Comparison of ENCODE assay signal across 8 mouse cellular contexts in the genomic region with DNA sequence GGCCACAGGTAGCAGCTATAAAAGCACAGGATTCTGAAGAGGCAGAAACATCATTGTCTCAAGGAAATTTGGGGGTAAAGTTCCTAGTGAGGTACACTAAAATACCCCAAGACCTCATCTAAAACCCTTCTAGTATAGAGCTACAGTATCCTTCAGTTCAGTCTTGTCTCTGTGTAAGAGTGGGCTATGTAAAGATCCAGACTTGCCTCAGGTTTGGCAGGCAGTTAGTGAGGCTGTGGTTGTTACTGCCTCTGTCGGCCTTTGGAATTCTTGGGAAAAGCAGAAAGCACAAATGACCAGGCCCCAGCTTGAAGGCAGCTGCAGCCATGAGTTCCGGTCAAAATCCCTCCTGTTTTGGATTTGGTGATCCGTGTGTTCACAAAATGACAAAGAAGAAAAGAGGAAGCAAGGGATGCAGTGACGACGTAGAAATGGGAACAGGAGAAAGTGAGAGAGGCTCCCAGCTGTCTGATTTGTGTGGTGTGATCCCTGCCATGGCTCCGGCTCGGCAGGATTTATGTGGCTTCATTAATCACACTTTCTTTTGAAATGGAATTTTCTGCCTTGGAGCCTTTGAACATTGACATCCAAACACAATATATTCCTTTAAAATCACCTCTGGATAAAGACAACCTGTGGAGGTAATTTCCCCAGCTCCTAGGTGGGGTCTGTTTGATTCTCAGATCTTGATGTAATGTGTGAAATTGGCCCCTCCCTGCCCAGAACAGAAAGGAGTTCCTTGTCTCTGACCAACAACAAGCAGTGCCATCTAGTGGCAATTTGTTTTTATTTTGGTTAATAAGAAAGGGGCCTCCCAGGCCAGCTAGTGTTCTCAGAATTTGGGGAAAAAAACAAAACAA.
A peak's percentile ranks its signal among the peaks of the same experiment; 100 is the strongest.
DNase-seq lines count a peak whose midpoint lies in the region; ATAC-seq and TF ChIP-seq lines count a peak whose summit lies in the region.

No protein-coding gene starts in this region.

- TF ChIP-seq EP300 in heart, adult 2 months (IDR thresholded peaks at IDR 0.05; ENCODE audit: insufficient read depth, low read depth, low read length): no peak

- no peak overlapping the region for H3K4me2 ChIP-seq in heart, embryonic 12.5 days
- peak overlapping the region; percentile 17; the same call in 1 of the 2 replicates for H3K4me2 ChIP-seq in forebrain, embryonic 12.5 days
- H3K4me2 ChIP-seq in lung, embryonic 14.5 days: peak overlapping the region; percentile 31

- H3K27ac ChIP-seq in heart, adult 2 months: no peak overlapping the region
- H3K27ac ChIP-seq in heart, embryonic 12.5 days (ENCODE audit: poor library complexity, severe bottlenecking): no peak overlapping the region
- peak overlapping the region; percentile 60 for H3K27ac ChIP-seq in forebrain, embryonic 12.5 days
- H3K27ac ChIP-seq in lung, embryonic 14.5 days (ENCODE audit: low read depth): no peak overlapping the region

- 54% methylated on average over 7 of the region's 7 CpGs for WGBS in heart, adult 2 months
- 43% methylated on average over 7 of the region's 7 CpGs for WGBS in heart, embryonic 12.5 days
- WGBS in forebrain, embryonic 12.5 days: 33% methylated on average over 7 of the region's 7 CpGs
- 21% methylated on average over 7 of the region's 7 CpGs for WGBS in lung, embryonic 14.5 days

- H3K79me2 ChIP-seq in heart, adult 2 months (replicated peaks; ENCODE audit: control insufficient read depth, insufficient read depth, low read length): no peaks in the 10 kb centered on the region

- no peak overlapping the region for H3K4me3 ChIP-seq in heart, adult 2 months
- H3K4me3 ChIP-seq in heart, embryonic 12.5 days: no peak overlapping the region
- H3K4me3 ChIP-seq in forebrain, embryonic 12.5 days (replicated peaks): no peak overlapping the region
- no peak overlapping the region for H3K4me3 ChIP-seq in lung, embryonic 14.5 days (ENCODE audit: low read depth, low read length)

- TF ChIP-seq CTCF in heart, adult 2 months (IDR thresholded peaks at IDR 0.05): peak; percentile 71
- TF ChIP-seq CTCF in lung, embryonic 14.5 days (IDR thresholded peaks at IDR 0.05; ENCODE audit: low read depth): peak; percentile 71

- H3K9ac ChIP-seq in heart, adult 2 months (ENCODE audit: low read depth, low read length): no peak overlapping the region
- H3K9ac ChIP-seq in heart, embryonic 12.5 days: no peak overlapping the region
- H3K9ac ChIP-seq in forebrain, embryonic 12.5 days: peak overlapping the region; percentile 7; the same call in 1 of the 2 replicates
- no peak overlapping the region for H3K9ac ChIP-seq in lung, embryonic 14.5 days

- no peak for ATAC-seq in heart, embryonic 12.5 days (ENCODE audit: insufficient number of reproducible peaks, low FRiP score)
- peak; percentile 65 for ATAC-seq in forebrain, embryonic 12.5 days (ENCODE audit: low FRiP score)
- ATAC-seq in lung, embryonic 14.5 days (ENCODE audit: insufficient read depth): peak; percentile 68; the same call in 1 of the 2 replicates

- no peaks in the 10 kb centered on the region for H3K36me3 ChIP-seq in heart, adult 2 months (ENCODE audit: control insufficient read depth, insufficient read depth, low read length)
- H3K36me3 ChIP-seq in heart, embryonic 12.5 days: no peaks in the 10 kb centered on the region
- H3K36me3 ChIP-seq in forebrain, embryonic 12.5 days (replicated peaks): no peaks in the 10 kb centered on the region
- H3K36me3 ChIP-seq in lung, embryonic 14.5 days (ENCODE audit: insufficient read depth): no peaks in the 10 kb centered on the region

- TF ChIP-seq POLR2A in heart, adult 2 months (IDR thresholded peaks at IDR 0.05; ENCODE audit: insufficient read depth, low read depth, low read length): no peak

- no peaks in the 10 kb centered on the region for H3K9me3 ChIP-seq in heart, embryonic 12.5 days (replicated peaks)
- H3K9me3 ChIP-seq in forebrain, embryonic 12.5 days: no peaks in the 10 kb centered on the region
- no peaks in the 10 kb centered on the region for H3K9me3 ChIP-seq in lung, embryonic 14.5 days (ENCODE audit: low read depth, low read length)

- no peaks in the 10 kb centered on the region for H3K27me3 ChIP-seq in heart, adult 2 months (ENCODE audit: control insufficient read depth, insufficient read depth, low read length)
- no peaks in the 10 kb centered on the region for H3K27me3 ChIP-seq in heart, embryonic 12.5 days (replicated peaks)
- H3K27me3 ChIP-seq in forebrain, embryonic 12.5 days: no peaks in the 10 kb centered on the region
- no peaks in the 10 kb centered on the region for H3K27me3 ChIP-seq in lung, embryonic 14.5 days (ENCODE audit: insufficient read depth, low read length)

- peaks cover 1% of the 10 kb centered on the region for H3K4me1 ChIP-seq in heart, adult 2 months (ENCODE audit: control insufficient read depth, insufficient read depth, low read length)
- peaks cover 17% of the 10 kb centered on the region for H3K4me1 ChIP-seq in heart, embryonic 12.5 days (replicated peaks)
- peaks cover 30% of the 10 kb centered on the region for H3K4me1 ChIP-seq in forebrain, embryonic 12.5 days
- no peaks in the 10 kb centered on the region for H3K4me1 ChIP-seq in lung, embryonic 14.5 days (ENCODE audit: insufficient read depth)

- intact Hi-C loops in heart, adult 2 months (cut with DNase I): loop anchor here (2.0 to 5.0 kb wide), 3 partner anchors 1049 to 1437 kb away; no protein-coding TSS in a partner anchor

- DNase-seq in heart, adult 2 months: peak in 1 of 2 experiments; percentile 13
- DNase-seq in c-Kit-positive CD71-negative TER-119-negative erythroid progenitor cells, embryonic 14.5 days (ENCODE audit: low read depth): peak; percentile 17
- peak; percentile 18 for DNase-seq in induced T-regulatory cell, adult 2 months (ENCODE audit: low read depth)
- peak; percentile 95 for DNase-seq in lung, embryonic 14.5 days
- peak; percentile 58 for DNase-seq in skeletal muscle tissue, adult 2 months (ENCODE audit: low read depth, low spot score)
- DNase-seq in urinary bladder, adult 18-20 months (ENCODE audit: low spot score in 2 of 2): no peak

Comparison
In these comparisons a context has a peak if more than half of its experiments do, and no peak if none do; other contexts are left out.
1. DNase-seq: peak in c-Kit-positive CD71-negative TER-119-negative erythroid progenitor cells, embryonic 14.5 days (single experiment), induced T-regulatory cell, adult 2 months (single experiment), lung, embryonic 14.5 days (single experiment) and skeletal muscle tissue, adult 2 months (single experiment); none in urinary bladder, adult 18-20 months (0 of 2).